Mouse (Mus musculus): ENCODE measurements around the gene Dcst2.

DNA sequence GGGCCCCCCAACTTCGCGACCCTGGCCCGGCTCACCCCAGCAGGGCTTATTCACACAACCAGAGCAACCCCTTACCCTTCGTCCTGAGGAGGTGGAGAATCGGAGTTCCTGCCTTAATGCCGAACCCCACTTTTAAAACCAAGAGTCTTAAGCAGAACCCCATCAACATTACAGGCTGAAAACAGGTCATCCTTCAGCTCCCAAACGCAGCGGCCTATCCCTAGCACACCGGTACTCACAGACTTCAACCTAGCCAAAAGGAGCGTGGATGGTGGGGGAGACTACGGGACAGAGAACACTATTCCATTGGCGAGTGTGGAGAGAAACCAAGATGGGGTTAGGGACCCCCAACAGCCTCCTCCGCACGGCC is 39.7 kb upstream of the Dcst2 start:
- TF ChIP-seq CTCF (IDR thresholded peaks at IDR 0.05; ENCODE audit: low read depth) (no peak), EP300 (IDR thresholded peaks at IDR 0.05; ENCODE audit: low read depth) (no peak)

All from heart, postnatal 0 days (tissue).